Mouse (Mus musculus) myocyte (in vitro differentiated cells): ENCODE data around the gene Pltp. TPM values are rescaled to one million over a fixed set of nuclear protein-coding genes. Genes with fewer than 3 reads are reported as not detected.

Source experiments
- H3K27me3 ChIP-seq: one replicate; pipeline ENCODE4 v1.6.1; 2011; ENCODE audit not compliant: control insufficient read depth, insufficient read depth, insufficient read length
- H3K36me3 ChIP-seq: one replicate; pipeline ENCODE4 v1.6.1; 2011; ENCODE audit not compliant: control insufficient read depth, insufficient read depth
- H3K4me2 ChIP-seq: one replicate; pipeline ENCODE4 v1.6.1; 2011; ENCODE audit warnings: low read depth, control low read depth
- H3K4me3 ChIP-seq: one replicate; pipeline ENCODE4 v1.5.1; 2011; ENCODE audit warnings: mild to moderate bottlenecking, control low read depth, moderate library complexity
- H3K79me2 ChIP-seq: one replicate; pipeline ENCODE4 v1.6.1; 2011; ENCODE audit not compliant: control insufficient read depth, insufficient read depth
- H3ac ChIP-seq: one replicate; pipeline ENCODE4 v1.6.1; 2011; ENCODE audit not compliant: control insufficient read depth, insufficient read length
- CEBPB ChIP-seq: IDR thresholded peaks from 2 replicates; pipeline ENCODE4 v1.6.1; 2011; ENCODE audit warnings: mild to moderate bottlenecking, moderate library complexity; ENCODE audit not compliant: poor library complexity, insufficient read depth, severe bottlenecking
- E2F4 ChIP-seq: IDR thresholded peaks from one replicate; pipeline ENCODE4 v1.6.1; 2011; ENCODE audit warnings: mild to moderate bottlenecking, control low read depth, moderate library complexity; ENCODE audit not compliant: insufficient read depth
- MAX ChIP-seq: IDR thresholded peaks from one replicate; pipeline ENCODE4 v1.6.1; 2011; ENCODE audit warnings: low read depth, mild to moderate bottlenecking, control low read depth
- MYOD1 ChIP-seq, 3 experiments: IDR thresholded peaks; one replicate each; pipeline ENCODE4 v1.6.1; 2011; ENCODE audit warnings: control low read depth in 2 of 3, low read depth in 2 of 3, mild to moderate bottlenecking in 2 of 3, moderate library complexity in 1 of 3; ENCODE audit not compliant: insufficient read length in 2 of 3, control insufficient read depth in 1 of 3
- MYOG ChIP-seq, 3 experiments: IDR thresholded peaks; one replicate each; pipeline ENCODE4 v1.6.1; 2011; ENCODE audit warnings: control low read depth in 2 of 3, low read depth in 2 of 3, mild to moderate bottlenecking in 2 of 3; ENCODE audit not compliant: insufficient read length in 2 of 3, control insufficient read depth in 1 of 3, insufficient read depth in 1 of 3
- POLR2A ChIP-seq: IDR thresholded peaks from one replicate; pipeline ENCODE4 v1.6.1; 2011; ENCODE audit warnings: low read depth, mild to moderate bottlenecking, control low read depth, moderate library complexity; ENCODE audit not compliant: insufficient read length
- POLR2AphosphoS2 ChIP-seq: IDR thresholded peaks from one replicate; pipeline ENCODE4 v1.6.1; 2011; ENCODE audit warnings: low read depth, control low read depth; ENCODE audit not compliant: insufficient read length
- REST ChIP-seq: IDR thresholded peaks from one replicate; pipeline ENCODE4 v1.6.1; 2011; ENCODE audit warnings: mild to moderate bottlenecking, control low read depth, moderate library complexity; ENCODE audit not compliant: insufficient read depth, insufficient read length
- SRF ChIP-seq: IDR thresholded peaks from one replicate; pipeline ENCODE4 v1.6.1; 2011; ENCODE audit warnings: low read depth; ENCODE audit not compliant: control insufficient read depth, insufficient read length
- TCF12 ChIP-seq: IDR thresholded peaks from one replicate; pipeline ENCODE4 v1.6.1; 2011; ENCODE audit warnings: mild to moderate bottlenecking, control low read depth; ENCODE audit not compliant: poor library complexity, insufficient read depth, severe bottlenecking
- TCF3 ChIP-seq: IDR thresholded peaks from one replicate; pipeline ENCODE4 v1.6.1; 2011; ENCODE audit warnings: low read depth, control low read depth; ENCODE audit not compliant: insufficient read length
- USF1 ChIP-seq: IDR thresholded peaks from one replicate; pipeline ENCODE4 v1.6.1; 2011; ENCODE audit warnings: low read depth, mild to moderate bottlenecking, control low read depth, moderate library complexity
- polyA plus RNA-seq: library from polyadenylated mRNA; unstranded; fragments of >200 nt; fragmentation: generic; extraction: Trizol; gene quantifications from one replicate; pipeline ENCODE4 v1.2.1, GENCODE M21; 2012; ENCODE audit warnings: missing spikeins

Pltp gene
- polyA plus RNA-seq, 1 experiment, result 117 TPM

GRCm38 (mm10) chr2:164873621-164874020 is 16.1 kb upstream of the Pltp start:
- Histone ChIP-seq H3K79me2 (peaks cover 6% of the 10 kb centered on the region), H3ac (no peak overlapping the region), H3K4me2 (peak overlapping the region; percentile 59), H3K27me3 (no peaks in the 10 kb centered on the region), H3K4me3 (peak overlapping the region; percentile 8), H3K36me3 (no peaks in the 10 kb centered on the region)
- no peak for TF ChIP-seq POLR2A
- TF ChIP-seq TCF3, result no peak
- TF ChIP-seq TCF12, result no peak
- no peak for TF ChIP-seq MYOG (IDR thresholded peaks at IDR 0.05; ENCODE audit: control insufficient read depth in 1 of 3, insufficient read depth in 1 of 3, insufficient read length in 2 of 3, low read depth in 2 of 3)
- no peak for TF ChIP-seq POLR2AphosphoS2

- Histone ChIP-seq H3ac (no peak overlapping the region), H3K4me2 (no peak overlapping the region), H3K27me3 (no peaks in the 10 kb centered on the region), H3K4me3 (no peak overlapping the region), H3K79me2 (no peaks in the 10 kb centered on the region), H3K36me3 (no peaks in the 10 kb centered on the region)
- no peak for TF ChIP-seq E2F4
- TF ChIP-seq CEBPB, result no peak
- TF ChIP-seq MAX, result no peak
- no peak for TF ChIP-seq SRF
- TF ChIP-seq USF1, result no peak
- no peak for TF ChIP-seq TCF3
- no peak for TF ChIP-seq REST
- TF ChIP-seq MYOG (IDR thresholded peaks at IDR 0.05; ENCODE audit: control insufficient read depth in 1 of 3, insufficient read depth in 1 of 3, insufficient read length in 2 of 3, low read depth in 2 of 3), result no peak
- TF ChIP-seq TCF12, result no peak
- TF ChIP-seq MYOD1 (IDR thresholded peaks at IDR 0.05; ENCODE audit: control insufficient read depth in 1 of 3, insufficient read length in 2 of 3, low read depth in 2 of 3), result no peak
Observed at GRCm38 (mm10) chr2:164871602-164872303, 14.2 kb upstream of the Pltp start.

GRCm38 (mm10) chr2:164868491-164868890 is 11.0 kb upstream of the Pltp start:
- TF ChIP-seq CEBPB (no peak), MYOG (IDR thresholded peaks at IDR 0.05; ENCODE audit: control insufficient read depth in 1 of 3, insufficient read depth in 1 of 3, insufficient read length in 2 of 3, low read depth in 2 of 3) (no peak), TCF12 (no peak), TCF3 (no peak), POLR2AphosphoS2 (no peak), E2F4 (no peak), MYOD1 (IDR thresholded peaks at IDR 0.05; ENCODE audit: control insufficient read depth in 1 of 3, insufficient read length in 2 of 3, low read depth in 2 of 3) (no peak), POLR2A (no peak), REST (no peak)

GRCm38 (mm10) chr2:164867566-164867965 is 10.1 kb upstream of the Pltp start:
- Histone ChIP-seq H3K4me3 (no peak overlapping the region), H3K4me2 (no peak overlapping the region), H3K27me3 (no peaks in the 10 kb centered on the region), H3ac (no peak overlapping the region), H3K36me3 (no peaks in the 10 kb centered on the region), H3K79me2 (no peaks in the 10 kb centered on the region)
- TF ChIP-seq MAX, result no peak
- TF ChIP-seq TCF12, result no peak
- no peak for TF ChIP-seq SRF
- no peak for TF ChIP-seq TCF3
- TF ChIP-seq USF1, result no peak
- no peak for TF ChIP-seq E2F4
- no peak for TF ChIP-seq POLR2AphosphoS2
- no peak for TF ChIP-seq REST
- TF ChIP-seq MYOD1 (IDR thresholded peaks at IDR 0.05; ENCODE audit: control insufficient read depth in 1 of 3, insufficient read length in 2 of 3, low read depth in 2 of 3), result no peak
- no peak for TF ChIP-seq POLR2A
- no peak for TF ChIP-seq CEBPB
- no peak for TF ChIP-seq MYOG (IDR thresholded peaks at IDR 0.05; ENCODE audit: control insufficient read depth in 1 of 3, insufficient read depth in 1 of 3, insufficient read length in 2 of 3, low read depth in 2 of 3)

More at GRCm38 (mm10) chr2:164868491-164868890, 11.0 kb upstream of the Pltp start:
- Histone ChIP-seq H3K79me2 (no peaks in the 10 kb centered on the region), H3K27me3 (no peaks in the 10 kb centered on the region), H3K4me2 (no peak overlapping the region), H3K4me3 (no peak overlapping the region), H3ac (no peak overlapping the region), H3K36me3 (no peaks in the 10 kb centered on the region)

GRCm38 (mm10) chr2:164866741-164867551 is 9.4 kb upstream of the Pltp start:
- Histone ChIP-seq H3K27me3 (no peaks in the 10 kb centered on the region), H3K4me3 (no peak overlapping the region), H3ac (no peak overlapping the region), H3K79me2 (no peaks in the 10 kb centered on the region), H3K4me2 (peak overlapping the region; percentile 51), H3K36me3 (no peaks in the 10 kb centered on the region)
- TF ChIP-seq MYOG (IDR thresholded peaks at IDR 0.05; ENCODE audit: control insufficient read depth in 1 of 3, insufficient read depth in 1 of 3, insufficient read length in 2 of 3, low read depth in 2 of 3) (peak in 1 of 3 experiments; percentile 55), MYOD1 (IDR thresholded peaks at IDR 0.05; ENCODE audit: control insufficient read depth in 1 of 3, insufficient read length in 2 of 3, low read depth in 2 of 3) (no peak), MAX (peak; percentile 33)
